Mouse (Mus musculus): ENCODE results near the gene Col4a2. TPM values are rescaled to one million over a fixed set of nuclear protein-coding genes. Genes with fewer than 3 reads are reported as not detected.

Col4a2 gene
- polyA plus RNA-seq, 1 experiment from 2014 or later = 11.8 TPM

- H3K27ac ChIP-seq = no peak overlapping the region
- H3K4me2 ChIP-seq = no peak overlapping the region
- H3K4me3 ChIP-seq = no peak overlapping the region
Measured at GRCm38 (mm10) chr8:11475397-11475796, 162.8 kb downstream of the Col4a2 start.

GRCm38 (mm10) chr8:11475876-11476275, 163.3 kb downstream of the Col4a2 start:
- no peak overlapping the region for H3K27ac ChIP-seq
- H3K4me2 ChIP-seq = peak overlapping the region; percentile 76; the same call in 1 of the 2 replicates
- no peaks in the 10 kb centered on the region for H3K9me3 ChIP-seq (replicated peaks)
- peaks cover 98% of the 10 kb centered on the region for H3K27me3 ChIP-seq (replicated peaks)
- no peak overlapping the region for H3K9ac ChIP-seq
- 5% methylated on average over 2 of the region's 2 CpGs for WGBS (ENCODE audit: insufficient replicate concordance)
- H3K4me3 ChIP-seq = no peak overlapping the region
- ATAC-seq = no peak
- no peaks in the 10 kb centered on the region for H3K36me3 ChIP-seq
- H3K4me1 ChIP-seq = peaks cover 30% of the 10 kb centered on the region

More at GRCm38 (mm10) chr8:11475397-11475796, 162.8 kb downstream of the Col4a2 start:
- Histone ChIP-seq H3K9me3 (replicated peaks) (no peaks in the 10 kb centered on the region), H3K9ac (no peak overlapping the region), H3K36me3 (no peaks in the 10 kb centered on the region), H3K4me1 (peaks cover 30% of the 10 kb centered on the region), H3K27me3 (replicated peaks) (peaks cover 98% of the 10 kb centered on the region)
- WGBS (ENCODE audit: insufficient replicate concordance) = 14% methylated on average over 10 of the region's 10 CpGs
- ATAC-seq = no peak

GRCm38 (mm10) chr8:11476338-11477177, 164.0 kb downstream of the Col4a2 start:
- Histone ChIP-seq H3K4me3 (peak overlapping the region; percentile 54), H3K9me3 (replicated peaks) (no peaks in the 10 kb centered on the region), H3K4me2 (peak overlapping the region; percentile 76), H3K36me3 (no peaks in the 10 kb centered on the region), H3K27me3 (replicated peaks) (peaks cover 99% of the 10 kb centered on the region), H3K27ac (no peak overlapping the region), H3K9ac (no peak overlapping the region), H3K4me1 (peaks cover 30% of the 10 kb centered on the region)
- ATAC-seq = no peak
- 9% methylated on average over 24 of the region's 24 CpGs for WGBS (ENCODE audit: insufficient replicate concordance)

- H3K27me3 ChIP-seq (replicated peaks) = peaks cover 99% of the 10 kb centered on the region
- peak overlapping the region; percentile 54 for H3K4me3 ChIP-seq
- H3K4me1 ChIP-seq = peaks cover 30% of the 10 kb centered on the region
- WGBS (ENCODE audit: insufficient replicate concordance) = 5% methylated on average over 9 of the region's 9 CpGs
- H3K9me3 ChIP-seq (replicated peaks) = no peaks in the 10 kb centered on the region
- H3K4me2 ChIP-seq = peak overlapping the region; percentile 76
- no peaks in the 10 kb centered on the region for H3K36me3 ChIP-seq
- no peak overlapping the region for H3K9ac ChIP-seq
- ATAC-seq = no peak
- H3K27ac ChIP-seq = no peak overlapping the region
Measured at GRCm38 (mm10) chr8:11477178-11477553, 164.6 kb downstream of the Col4a2 start.

GRCm38 (mm10) chr8:11477811-11478761, 165.5 kb downstream of the Col4a2 start, which contains the start of gene Rab20:
TSS of gene Rab20 (minus strand) at chr8:11478710.
- under 1% methylated on average over 69 of the region's 69 CpGs for WGBS (ENCODE audit: insufficient replicate concordance)
- Histone ChIP-seq H3K27me3 (replicated peaks) (peaks cover 99% of the 10 kb centered on the region), H3K4me2 (peak within 1 kb of the TSS; percentile 76), H3K27ac (no peak within 1 kb of the TSS), H3K9me3 (replicated peaks) (no peaks in the 10 kb centered on the region), H3K4me3 (peak within 1 kb of the TSS; percentile 54), H3K9ac (peak within 1 kb of the TSS; percentile 44), H3K36me3 (no peaks in the 10 kb centered on the region), H3K4me1 (peaks cover 30% of the 10 kb centered on the region)
- peak; percentile 56 for ATAC-seq

GRCm38 (mm10) chr8:11478807-11479527, 166.4 kb downstream of the Col4a2 start:
- 0 out of 2 replicates have a peak, but pooled peaks have one; percentile 40 for ATAC-seq
- peaks cover 99% of the 10 kb centered on the region for H3K27me3 ChIP-seq (replicated peaks)
- peak overlapping the region; percentile 54 for H3K4me3 ChIP-seq
- 7% methylated on average over 23 of the region's 23 CpGs for WGBS (ENCODE audit: insufficient replicate concordance)
- no peak overlapping the region for H3K27ac ChIP-seq
- no peaks in the 10 kb centered on the region for H3K9me3 ChIP-seq (replicated peaks)
- no peaks in the 10 kb centered on the region for H3K36me3 ChIP-seq
- H3K4me2 ChIP-seq = peak overlapping the region; percentile 76
- H3K4me1 ChIP-seq = peaks cover 26% of the 10 kb centered on the region
- H3K9ac ChIP-seq = no peak overlapping the region

GRCm38 (mm10) chr8:11479591-11479990, 167.0 kb downstream of the Col4a2 start:
- no peak for ATAC-seq
- H3K4me3 ChIP-seq = no peak overlapping the region
- no peak overlapping the region for H3K9ac ChIP-seq
- no peaks in the 10 kb centered on the region for H3K9me3 ChIP-seq (replicated peaks)
- 12% methylated on average over 14 of the region's 14 CpGs for WGBS (ENCODE audit: insufficient replicate concordance)
- no peak overlapping the region for H3K27ac ChIP-seq
- H3K36me3 ChIP-seq = no peaks in the 10 kb centered on the region
- H3K27me3 ChIP-seq (replicated peaks) = peaks cover 98% of the 10 kb centered on the region
- H3K4me1 ChIP-seq = peaks cover 23% of the 10 kb centered on the region
- no peak overlapping the region for H3K4me2 ChIP-seq

GRCm38 (mm10) chr8:11481876-11482275, 169.3 kb downstream of the Col4a2 start:
- Histone ChIP-seq H3K36me3 (no peaks in the 10 kb centered on the region), H3K27me3 (replicated peaks) (peaks cover 94% of the 10 kb centered on the region), H3K4me1 (peaks cover 14% of the 10 kb centered on the region; the same call in 1 of the 2 replicates), H3K9me3 (replicated peaks) (no peaks in the 10 kb centered on the region), H3K4me3 (no peak overlapping the region), H3K9ac (no peak overlapping the region), H3K27ac (no peak overlapping the region), H3K4me2 (no peak overlapping the region)
- WGBS (ENCODE audit: insufficient replicate concordance) = 48% methylated on average over 3 of the region's 3 CpGs
- no peak for ATAC-seq

- Histone ChIP-seq H3K36me3 (no peaks in the 10 kb centered on the region), H3K9ac (no peak overlapping the region), H3K4me2 (no peak overlapping the region), H3K27ac (no peak overlapping the region), H3K9me3 (replicated peaks) (no peaks in the 10 kb centered on the region), H3K4me3 (no peak overlapping the region), H3K4me1 (peaks cover 10% of the 10 kb centered on the region; the same call in 1 of the 2 replicates), H3K27me3 (replicated peaks) (peaks cover 92% of the 10 kb centered on the region)
- WGBS (ENCODE audit: insufficient replicate concordance) = 54% methylated on average over 3 of the region's 3 CpGs
- no peak for ATAC-seq
Measured at GRCm38 (mm10) chr8:11482537-11482936, 169.9 kb downstream of the Col4a2 start.

GRCm38 (mm10) chr8:11486142-11486541, 173.5 kb downstream of the Col4a2 start:
- no peaks in the 10 kb centered on the region for H3K4me1 ChIP-seq
- 0 out of 2 replicates have a peak, but pooled peaks have one; percentile 35 for ATAC-seq
- H3K9me3 ChIP-seq (replicated peaks) = no peaks in the 10 kb centered on the region
- peaks cover 81% of the 10 kb centered on the region for H3K27me3 ChIP-seq (replicated peaks)
- no peak overlapping the region for H3K4me2 ChIP-seq
- H3K27ac ChIP-seq = no peak overlapping the region
- no peak overlapping the region for H3K9ac ChIP-seq
- 11% methylated on average over 7 of the region's 7 CpGs for WGBS (ENCODE audit: insufficient replicate concordance)
- H3K36me3 ChIP-seq = no peaks in the 10 kb centered on the region
- no peak overlapping the region for H3K4me3 ChIP-seq

- WGBS (ENCODE audit: insufficient replicate concordance) = 52% methylated on average over 4 of the region's 4 CpGs
- no peak for ATAC-seq
- no peaks in the 10 kb centered on the region for H3K36me3 ChIP-seq
Measured at GRCm38 (mm10) chr8:11487229-11487628, 174.6 kb downstream of the Col4a2 start.

More at GRCm38 (mm10) chr8:11487229-11487628, 174.6 kb downstream of the Col4a2 start:
- Histone ChIP-seq H3K27ac (no peak overlapping the region), H3K4me3 (no peak overlapping the region), H3K9me3 (replicated peaks) (no peaks in the 10 kb centered on the region), H3K27me3 (replicated peaks) (peaks cover 79% of the 10 kb centered on the region), H3K4me1 (no peaks in the 10 kb centered on the region), H3K4me2 (no peak overlapping the region), H3K9ac (no peak overlapping the region)
